Mouse (Mus musculus): ENCODE results near the gene Il10rb. TPM values are rescaled to one million over a fixed set of nuclear protein-coding genes. Genes with fewer than 3 reads are reported as not detected.
A peak's percentile ranks its signal among the peaks of the same experiment; 100 is the strongest.
"Not testable (repeated sequence)": the region's sequence is repeated elsewhere in the genome, so short reads cannot be mapped to it uniquely, and the experiment has no call there.

Il10rb gene
- polyA plus RNA-seq, 1 experiment from 2014 or later = 33.6 TPM

DNA sequence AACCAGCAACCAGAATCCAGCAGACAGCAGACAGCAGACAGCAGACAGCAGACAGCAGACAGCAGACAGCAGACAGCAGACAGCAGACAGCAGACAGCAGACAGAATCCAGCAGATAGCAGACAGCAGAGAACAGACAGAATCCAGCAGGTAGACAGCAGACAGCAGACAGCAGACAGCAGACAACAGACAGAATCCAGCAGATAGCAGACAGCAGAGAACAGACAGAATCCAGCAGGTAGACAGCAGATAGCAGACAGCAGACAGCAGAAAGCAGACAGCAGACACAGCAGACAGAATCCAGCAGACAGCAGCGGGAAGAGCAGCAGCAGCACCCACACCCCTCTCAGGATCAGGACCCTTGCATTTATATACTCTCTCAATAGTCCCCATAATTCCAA, 32.6 kb downstream of the Il10rb start:
- H3K9ac ChIP-seq (ENCODE audit: low read depth, low read length); H3K4me2 ChIP-seq (ENCODE audit: low read depth, low read length); H3K4me3 ChIP-seq (ENCODE audit: low read depth, low read length); ATAC-seq (ENCODE audit: low read depth); H3K36me3 ChIP-seq (ENCODE audit: control insufficient read depth, insufficient read depth); H3K9me3 ChIP-seq (replicated peaks; ENCODE audit: control insufficient read depth, low read length); H3K27me3 ChIP-seq (ENCODE audit: control insufficient read depth, insufficient read depth, low read depth, low read length): not testable (repeated sequence)
- H3K27ac ChIP-seq (ENCODE audit: low read length) = peak overlapping the region; percentile 73
- 85% methylated on average over 1 of the region's 1 CpGs for WGBS (ENCODE audit: insufficient replicate concordance)
- H3K4me1 ChIP-seq (ENCODE audit: control insufficient read depth, low read depth, low read length) = peaks cover 52% of the 10 kb centered on the region

DNA sequence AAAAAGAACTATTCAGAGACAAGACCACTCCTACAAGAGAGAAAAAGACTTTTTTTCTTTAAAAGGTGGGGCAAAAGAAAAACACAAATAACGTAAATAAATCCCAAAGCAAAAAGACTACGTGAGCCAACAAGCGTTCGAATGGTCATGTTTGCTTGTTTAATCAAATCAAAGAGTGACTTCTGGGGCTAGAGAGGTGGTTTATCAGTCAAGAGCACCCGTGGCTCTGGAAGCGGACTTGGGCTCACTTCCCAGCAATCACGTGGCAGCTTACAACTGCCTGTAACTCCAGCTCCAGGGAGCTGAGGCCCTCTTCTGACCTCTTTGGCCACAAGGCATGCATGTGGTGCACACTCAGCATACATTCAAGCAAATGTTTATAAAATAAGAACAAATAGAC, 35.4 kb downstream of the Il10rb start:
- peak overlapping the region; percentile 70 for H3K4me2 ChIP-seq (ENCODE audit: low read depth, low read length)
- WGBS (ENCODE audit: insufficient replicate concordance) = 8% methylated on average over 7 of the region's 7 CpGs
- H3K36me3 ChIP-seq (ENCODE audit: control insufficient read depth, insufficient read depth) = no peaks in the 10 kb centered on the region
- peak overlapping the region; percentile 100 for H3K27ac ChIP-seq (ENCODE audit: low read length)
- peak; percentile 86 for ATAC-seq (ENCODE audit: low read depth)
- peaks cover 47% of the 10 kb centered on the region for H3K4me1 ChIP-seq (ENCODE audit: control insufficient read depth, low read depth, low read length)
- no peaks in the 10 kb centered on the region for H3K27me3 ChIP-seq (ENCODE audit: control insufficient read depth, insufficient read depth, low read depth, low read length)
- H3K9ac ChIP-seq (ENCODE audit: low read depth, low read length) = peak overlapping the region; percentile 63
- peaks cover 3% of the 10 kb centered on the region; the same call in 1 of the 2 replicates for H3K9me3 ChIP-seq (replicated peaks; ENCODE audit: control insufficient read depth, low read length)
- H3K4me3 ChIP-seq (ENCODE audit: low read depth, low read length) = peak overlapping the region; percentile 42

DNA sequence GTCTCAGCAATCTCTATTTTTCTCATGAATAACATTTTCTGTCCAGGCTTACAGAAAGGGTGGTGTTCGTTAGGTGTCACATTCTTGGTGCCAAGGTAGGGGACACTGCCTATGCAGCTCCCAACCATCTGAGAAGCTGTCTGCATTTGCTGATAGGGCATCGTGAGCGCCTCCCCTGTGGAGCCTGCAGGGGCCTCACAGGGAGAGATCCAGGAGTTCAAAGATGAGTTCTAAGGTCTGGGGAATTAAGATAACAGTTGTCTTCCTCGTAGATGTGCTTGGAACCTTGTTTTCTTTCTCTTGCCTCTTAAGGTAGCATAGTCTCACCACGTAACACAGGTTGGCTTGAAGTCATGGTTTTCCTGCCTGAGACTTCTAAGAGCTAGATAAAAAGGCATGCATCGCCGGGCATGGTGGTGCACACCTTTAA, 35.9 kb downstream of the Il10rb start:
- H3K27ac ChIP-seq (ENCODE audit: low read length) = peak overlapping the region; percentile 100
- peak overlapping the region; percentile 77 for H3K9ac ChIP-seq (ENCODE audit: low read depth, low read length)
- H3K9me3 ChIP-seq (replicated peaks; ENCODE audit: control insufficient read depth, low read length) = peaks cover 3% of the 10 kb centered on the region; the same call in 1 of the 2 replicates
- peak overlapping the region; percentile 42 for H3K4me3 ChIP-seq (ENCODE audit: low read depth, low read length)
- ATAC-seq (ENCODE audit: low read depth) = peak; percentile 97
- peaks cover 52% of the 10 kb centered on the region for H3K4me1 ChIP-seq (ENCODE audit: control insufficient read depth, low read depth, low read length)
- 23% methylated on average over 7 of the region's 7 CpGs for WGBS (ENCODE audit: insufficient replicate concordance)
- no peaks in the 10 kb centered on the region for H3K27me3 ChIP-seq (ENCODE audit: control insufficient read depth, insufficient read depth, low read depth, low read length)
- H3K36me3 ChIP-seq (ENCODE audit: control insufficient read depth, insufficient read depth) = no peaks in the 10 kb centered on the region
- peak overlapping the region; percentile 70 for H3K4me2 ChIP-seq (ENCODE audit: low read depth, low read length)

DNA sequence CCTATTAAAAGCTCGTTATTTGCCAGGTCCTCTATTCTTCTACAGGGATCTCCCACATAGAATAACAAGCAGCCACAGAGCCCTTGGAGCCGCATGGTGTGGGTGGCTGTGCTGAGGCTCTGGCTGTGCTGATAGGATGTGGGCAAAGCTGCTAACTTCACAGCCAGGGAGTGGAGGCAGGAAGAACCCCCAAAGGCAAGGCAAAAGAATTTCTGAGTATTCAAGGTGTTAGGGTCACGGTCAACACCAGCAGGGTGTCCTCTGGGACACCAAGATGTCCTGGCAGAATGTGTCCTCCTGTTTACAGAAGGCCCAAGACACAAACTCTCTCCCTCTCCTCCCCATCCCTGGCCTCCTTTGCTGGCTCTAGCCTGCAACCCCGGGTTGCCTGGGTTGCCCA, 36.5 kb downstream of the Il10rb start:
- no peaks in the 10 kb centered on the region for H3K27me3 ChIP-seq (ENCODE audit: control insufficient read depth, insufficient read depth, low read depth, low read length)
- 22% methylated on average over 4 of the region's 4 CpGs for WGBS (ENCODE audit: insufficient replicate concordance)
- no peaks in the 10 kb centered on the region for H3K36me3 ChIP-seq (ENCODE audit: control insufficient read depth, insufficient read depth)
- H3K9ac ChIP-seq (ENCODE audit: low read depth, low read length) = peak overlapping the region; percentile 77
- peak; percentile 49 for ATAC-seq (ENCODE audit: low read depth)
- H3K4me1 ChIP-seq (ENCODE audit: control insufficient read depth, low read depth, low read length) = peaks cover 58% of the 10 kb centered on the region
- no peak overlapping the region for H3K4me3 ChIP-seq (ENCODE audit: low read depth, low read length)
- H3K4me2 ChIP-seq (ENCODE audit: low read depth, low read length) = peak overlapping the region; percentile 52
- H3K9me3 ChIP-seq (replicated peaks; ENCODE audit: control insufficient read depth, low read length) = peaks cover 3% of the 10 kb centered on the region; the same call in 1 of the 2 replicates
- H3K27ac ChIP-seq (ENCODE audit: low read length) = peak overlapping the region; percentile 100

DNA sequence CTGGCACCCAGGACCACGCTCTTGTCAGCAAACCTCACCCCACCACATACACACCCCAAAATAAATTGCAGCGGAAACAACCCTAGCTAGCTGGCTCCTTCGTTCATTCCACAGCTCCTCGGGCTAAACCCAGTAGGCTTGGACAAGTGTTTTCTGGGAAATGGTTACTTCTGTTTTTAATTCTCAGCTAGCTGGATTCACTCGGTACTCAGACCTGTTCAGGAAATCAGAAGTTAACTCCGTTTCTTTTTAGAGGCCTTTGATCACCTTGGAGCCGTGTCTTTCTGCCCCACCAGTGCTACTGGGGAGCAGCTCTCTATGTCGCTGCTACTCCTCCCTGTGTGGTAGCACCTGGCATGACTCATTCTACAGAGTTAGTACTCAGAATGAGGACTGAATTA, 37.2 kb downstream of the Il10rb start:
- H3K4me1 ChIP-seq (ENCODE audit: control insufficient read depth, low read depth, low read length) = peaks cover 64% of the 10 kb centered on the region
- no peaks in the 10 kb centered on the region for H3K27me3 ChIP-seq (ENCODE audit: control insufficient read depth, insufficient read depth, low read depth, low read length)
- H3K36me3 ChIP-seq (ENCODE audit: control insufficient read depth, insufficient read depth) = no peaks in the 10 kb centered on the region
- H3K9ac ChIP-seq (ENCODE audit: low read depth, low read length) = peak overlapping the region; percentile 77
- WGBS (ENCODE audit: insufficient replicate concordance) = 59% methylated on average over 8 of the region's 8 CpGs
- peak overlapping the region; percentile 100 for H3K27ac ChIP-seq (ENCODE audit: low read length)
- H3K4me2 ChIP-seq (ENCODE audit: low read depth, low read length) = peak overlapping the region; percentile 52
- H3K9me3 ChIP-seq (replicated peaks; ENCODE audit: control insufficient read depth, low read length) = peaks cover 3% of the 10 kb centered on the region; the same call in 1 of the 2 replicates
- ATAC-seq (ENCODE audit: low read depth) = no peak
- H3K4me3 ChIP-seq (ENCODE audit: low read depth, low read length) = no peak overlapping the region

DNA sequence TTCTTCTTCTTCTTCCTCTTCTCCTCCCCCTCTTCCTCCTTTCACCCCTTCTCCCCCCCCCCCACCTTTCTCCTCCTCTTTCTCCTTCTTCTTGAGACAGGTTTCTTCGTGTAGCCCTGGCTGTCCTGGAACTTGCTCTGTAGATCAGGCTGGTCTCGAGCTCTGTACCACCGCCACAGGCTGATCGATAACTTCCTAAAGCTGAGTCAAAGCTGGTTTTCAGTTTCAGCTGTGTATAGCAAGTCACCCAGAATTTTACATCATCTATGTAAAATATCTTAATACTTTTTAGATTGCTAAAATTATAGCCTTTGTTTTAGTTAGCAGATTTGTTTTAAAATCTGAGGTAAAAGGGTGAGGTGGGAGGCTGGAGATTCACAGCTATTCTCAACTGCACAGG, 38.9 kb downstream of the Il10rb start:
- Histone ChIP-seq H3K36me3 (ENCODE audit: control insufficient read depth, insufficient read depth) (no peaks in the 10 kb centered on the region), H3K9ac (ENCODE audit: low read depth, low read length) (no peak overlapping the region), H3K27me3 (ENCODE audit: control insufficient read depth, insufficient read depth, low read depth, low read length) (no peaks in the 10 kb centered on the region), H3K9me3 (replicated peaks; ENCODE audit: control insufficient read depth, low read length) (peaks cover 3% of the 10 kb centered on the region; the same call in 1 of the 2 replicates), H3K4me1 (ENCODE audit: control insufficient read depth, low read depth, low read length) (peaks cover 67% of the 10 kb centered on the region), H3K4me3 (ENCODE audit: low read depth, low read length) (no peak overlapping the region), H3K4me2 (ENCODE audit: low read depth, low read length) (no peak overlapping the region), H3K27ac (ENCODE audit: low read length) (peak overlapping the region; percentile 22; the same call in 1 of the 2 replicates)
- ATAC-seq (ENCODE audit: low read depth) = no peak
- 77% methylated on average over 4 of the region's 4 CpGs for WGBS (ENCODE audit: insufficient replicate concordance)

DNA sequence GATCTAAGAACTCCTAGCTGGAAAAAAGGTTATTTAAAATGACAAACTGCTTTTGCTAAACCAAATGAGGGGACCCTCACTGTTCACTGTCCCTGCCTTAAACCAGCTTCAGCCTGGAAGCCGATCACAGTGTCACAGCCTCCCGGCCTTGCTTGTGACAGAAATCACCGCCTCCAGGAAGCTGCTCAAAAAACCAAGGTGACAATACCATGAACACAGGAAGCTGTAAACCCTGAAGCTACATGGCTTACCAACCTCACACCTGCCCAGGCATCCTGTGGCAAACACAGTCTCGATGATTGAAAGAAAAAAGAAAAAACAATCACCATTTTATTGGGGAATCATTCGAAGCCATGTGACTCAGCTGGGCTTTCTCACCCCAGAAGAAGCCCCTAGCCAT, 39.6 kb downstream of the Il10rb start:
- H3K27me3 ChIP-seq (ENCODE audit: control insufficient read depth, insufficient read depth, low read depth, low read length) = no peaks in the 10 kb centered on the region
- peaks cover 70% of the 10 kb centered on the region for H3K4me1 ChIP-seq (ENCODE audit: control insufficient read depth, low read depth, low read length)
- no peak overlapping the region for H3K4me2 ChIP-seq (ENCODE audit: low read depth, low read length)
- 62% methylated on average over 5 of the region's 5 CpGs for WGBS (ENCODE audit: insufficient replicate concordance)
- no peak for ATAC-seq (ENCODE audit: low read depth)
- peaks cover 3% of the 10 kb centered on the region; the same call in 1 of the 2 replicates for H3K9me3 ChIP-seq (replicated peaks; ENCODE audit: control insufficient read depth, low read length)
- no peaks in the 10 kb centered on the region for H3K36me3 ChIP-seq (ENCODE audit: control insufficient read depth, insufficient read depth)
- no peak overlapping the region for H3K9ac ChIP-seq (ENCODE audit: low read depth, low read length)
- peak overlapping the region; percentile 22; the same call in 1 of the 2 replicates for H3K27ac ChIP-seq (ENCODE audit: low read length)
- H3K4me3 ChIP-seq (ENCODE audit: low read depth, low read length) = no peak overlapping the region

DNA sequence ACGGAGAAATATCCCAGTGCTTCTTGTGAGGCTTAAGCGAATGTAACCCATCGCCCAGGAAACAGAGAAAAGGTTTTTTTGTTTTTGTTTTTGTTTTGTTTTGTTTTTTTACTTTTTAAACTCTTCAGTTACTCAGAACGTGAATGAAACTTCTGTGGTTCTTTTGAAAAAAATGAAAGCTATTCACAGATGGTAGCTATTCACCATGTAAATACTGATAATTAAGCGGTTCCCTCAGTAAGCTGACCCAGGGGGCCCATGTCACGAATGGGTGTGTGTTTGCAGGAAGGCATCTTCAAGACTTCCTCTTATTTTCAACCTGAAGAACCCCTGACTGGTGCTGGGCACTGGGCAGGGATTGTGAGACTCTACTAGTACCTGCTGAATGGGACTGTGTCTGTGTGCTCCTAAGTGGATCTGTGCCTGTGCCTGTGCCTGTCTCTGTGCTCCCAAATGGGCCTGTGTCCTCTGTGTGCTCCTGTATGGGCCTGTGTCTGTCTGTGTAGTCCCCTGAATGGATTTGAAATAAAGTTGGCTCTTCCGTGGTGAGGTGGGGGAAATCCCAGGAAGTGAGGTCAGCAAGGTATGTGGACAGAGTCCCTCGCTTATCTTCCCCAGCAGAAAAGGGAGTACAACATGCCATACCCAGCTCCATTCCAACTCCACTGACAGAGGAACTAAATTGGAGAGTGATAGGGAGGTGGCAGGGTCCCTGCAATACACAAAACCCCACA, 41.0 kb downstream of the Il10rb start:
- H3K36me3 ChIP-seq (ENCODE audit: control insufficient read depth, insufficient read depth) = no peaks in the 10 kb centered on the region

DNA sequence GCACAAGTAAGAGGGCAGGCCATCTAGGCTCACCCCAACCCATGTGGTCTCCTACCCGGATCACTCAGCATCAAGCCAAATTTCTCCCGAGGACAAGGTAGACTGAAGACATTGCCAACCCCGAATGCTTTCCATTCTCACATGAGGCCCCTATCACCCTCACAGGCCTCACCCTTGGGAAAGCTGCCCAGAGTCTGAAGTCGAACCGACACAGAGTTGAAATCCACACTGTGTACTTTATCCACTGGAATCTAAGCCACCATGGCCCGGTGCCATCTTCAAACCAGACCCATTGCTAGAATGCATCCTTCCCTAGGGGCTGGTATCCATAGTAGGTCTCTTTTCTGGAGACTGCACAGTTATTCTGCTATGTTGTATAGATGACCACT, 41.5 kb downstream of the Il10rb start:
- Histone ChIP-seq H3K4me1 (ENCODE audit: control insufficient read depth, low read depth, low read length) (peaks cover 60% of the 10 kb centered on the region), H3K4me3 (ENCODE audit: low read depth, low read length) (no peak overlapping the region), H3K27me3 (ENCODE audit: control insufficient read depth, insufficient read depth, low read depth, low read length) (no peaks in the 10 kb centered on the region), H3K36me3 (ENCODE audit: control insufficient read depth, insufficient read depth) (no peaks in the 10 kb centered on the region), H3K9ac (ENCODE audit: low read depth, low read length) (peak overlapping the region; percentile 54), H3K27ac (ENCODE audit: low read length) (peak overlapping the region; percentile 90), H3K4me2 (ENCODE audit: low read depth, low read length) (peak overlapping the region; percentile 38), H3K9me3 (replicated peaks; ENCODE audit: control insufficient read depth, low read length) (peaks cover 3% of the 10 kb centered on the region; the same call in 1 of the 2 replicates)
- 59% methylated on average over 6 of the region's 6 CpGs for WGBS (ENCODE audit: insufficient replicate concordance)
- peak; percentile 22; the same call in 1 of the 2 replicates for ATAC-seq (ENCODE audit: low read depth)

More for the DNA sequence above, 41.0 kb downstream of the Il10rb start:
- H3K27me3 ChIP-seq (ENCODE audit: control insufficient read depth, insufficient read depth, low read depth, low read length) = no peaks in the 10 kb centered on the region
- 47% methylated on average over 8 of the region's 8 CpGs for WGBS (ENCODE audit: insufficient replicate concordance)
- H3K4me3 ChIP-seq (ENCODE audit: low read depth, low read length) = no peak overlapping the region
- H3K9me3 ChIP-seq (replicated peaks; ENCODE audit: control insufficient read depth, low read length) = peaks cover 3% of the 10 kb centered on the region; the same call in 1 of the 2 replicates
- H3K9ac ChIP-seq (ENCODE audit: low read depth, low read length) = peak overlapping the region; percentile 54
- H3K4me1 ChIP-seq (ENCODE audit: control insufficient read depth, low read depth, low read length) = peaks cover 60% of the 10 kb centered on the region
- H3K4me2 ChIP-seq (ENCODE audit: low read depth, low read length) = peak overlapping the region; percentile 38
- peak; percentile 13 for ATAC-seq (ENCODE audit: low read depth)
- H3K27ac ChIP-seq (ENCODE audit: low read length) = peak overlapping the region; percentile 90

Data from liver, embryonic 16.5 days (tissue).